Mouse (Mus musculus) testis, postnatal 10 days (tissue): ENCODE results near the gene Nle1.

Source experiments
- DNase-seq: peaks from one replicate; pipeline ENCODE4 v3.0.0; 2021; ENCODE audit warnings: low spot score

Gene Nle1

DNA sequence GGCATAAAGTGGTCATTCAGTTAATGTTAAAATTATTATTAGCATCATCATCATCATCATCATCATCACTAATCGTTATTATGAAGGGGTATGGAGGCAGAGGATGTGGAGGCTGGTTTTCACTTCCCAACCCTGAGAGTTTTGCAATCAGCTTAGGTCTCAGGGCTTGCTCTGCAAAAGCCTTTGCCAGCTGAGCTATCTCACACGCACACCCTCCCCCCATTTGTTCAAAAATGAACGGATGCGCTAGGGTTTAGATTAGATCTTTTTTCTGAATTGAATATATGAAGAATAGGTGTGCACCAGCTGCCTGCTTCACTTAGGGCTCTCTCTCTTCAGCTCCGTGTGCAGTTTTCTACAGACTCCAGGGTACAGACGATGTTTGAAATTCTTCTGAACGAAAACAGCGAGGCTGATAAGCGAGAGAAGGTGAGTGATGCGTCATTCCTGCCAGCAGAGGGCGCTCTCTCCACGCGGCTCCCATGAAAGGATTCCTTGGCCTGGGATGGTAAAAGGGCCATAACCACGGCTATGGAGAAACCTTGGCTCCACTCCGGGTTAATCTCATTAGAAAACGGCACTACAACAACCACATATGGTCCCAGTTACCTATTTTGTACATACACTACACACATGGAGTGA, 6.6 kb upstream of the Nle1 start:
- DNase-seq, result peak; percentile 87

- no peak for DNase-seq
These were observed 2.6 kb upstream of the Nle1 start for GRCm38 (mm10) chr11:82910679-82911389.

GRCm38 (mm10) chr11:82910250-82910649, 2.0 kb upstream of the Nle1 start, which contains the start of gene Unc45b:
Gene Unc45b (plus strand): TSS chr11:82910550.
- DNase-seq, result no peak

DNA sequence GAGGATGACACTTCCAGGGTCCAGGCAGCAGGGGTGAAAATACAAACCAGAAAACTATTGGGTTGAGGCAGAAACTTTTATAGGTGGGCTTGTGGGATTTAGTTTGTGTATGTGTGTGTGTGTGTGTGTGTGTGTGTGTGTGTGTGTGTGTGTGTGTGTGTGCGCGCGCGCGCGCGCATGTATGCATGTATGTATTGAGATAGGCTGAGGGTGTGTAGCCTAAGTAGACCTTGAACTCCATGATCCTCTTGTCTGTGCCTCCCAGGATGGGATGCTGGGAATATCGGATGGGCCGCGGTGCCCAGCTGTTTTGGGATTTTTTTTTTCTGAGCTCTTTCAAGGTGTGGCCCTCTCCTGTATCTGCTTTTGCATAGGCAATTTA, 388 bp upstream of the Nle1 start:
- no peak for DNase-seq

- DNase-seq, result no peak
These were observed 2.4 kb downstream of the Nle1 start for GRCm38 (mm10) chr11:82905816-82906215.

GRCm38 (mm10) chr11:82904952-82905351, 3.3 kb downstream of the Nle1 start:
- DNase-seq, result no peak

GRCm38 (mm10) chr11:82901606-82902310, 6.5 kb downstream of the Nle1 start:
- DNase-seq, result no peak

- DNase-seq, result no peak
These were observed 8.5 kb downstream of the Nle1 start for GRCm38 (mm10) chr11:82899720-82900119.

DNA sequence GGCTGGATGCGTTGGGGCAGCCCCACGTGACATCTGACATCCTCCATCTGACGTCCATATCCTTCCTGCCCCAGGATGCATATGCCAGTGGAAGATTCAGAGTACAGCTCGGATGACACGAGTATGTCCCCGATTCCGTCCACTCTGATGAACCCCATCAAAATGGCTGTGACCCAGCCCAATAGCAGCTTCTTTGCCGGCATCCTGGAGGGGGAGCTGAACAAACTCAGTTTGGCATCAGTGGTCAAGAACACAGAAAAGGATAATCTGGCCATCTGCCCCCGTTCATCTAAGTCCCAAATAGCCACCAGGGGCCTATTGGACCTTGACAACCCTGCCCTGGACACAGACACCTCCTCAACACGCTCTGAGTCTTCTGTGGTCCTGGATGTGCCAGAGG, 10.7 kb downstream of the Nle1 start:
- no peak for DNase-seq

- DNase-seq, result no peak
These were observed 16.3 kb downstream of the Nle1 start, which contains the start of gene Fndc8 for GRCm38 (mm10) chr11:82891936-82892335. Gene Fndc8 (plus strand): TSS chr11:82892124.

DNA sequence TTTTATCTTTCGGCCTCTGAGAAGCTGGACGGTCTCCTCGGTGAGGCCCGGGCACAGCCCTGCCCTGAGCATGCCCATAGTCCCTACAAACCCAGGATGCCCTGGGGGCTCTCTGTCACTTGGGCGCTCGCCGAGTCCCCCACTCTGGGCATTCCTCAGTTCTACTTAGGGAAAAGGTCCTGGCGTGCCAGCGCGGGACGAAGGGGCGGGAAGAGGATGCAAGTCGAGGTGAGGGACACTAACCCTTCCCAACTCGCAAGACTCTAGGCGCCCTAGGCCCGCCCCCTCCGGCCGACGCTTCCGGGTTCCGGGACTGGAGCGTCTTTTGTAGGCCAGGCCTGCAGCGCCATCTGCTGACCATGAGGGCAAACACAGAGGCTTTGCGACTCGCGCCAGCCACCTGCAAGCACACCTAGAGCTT, 17.9 kb downstream of the Nle1 start, which contains the start of gene Rad51d:
TSS of gene Rad51d (minus strand) at position 273 of the 421 bp plus-strand sequence.
- peak; percentile 97 for DNase-seq

DNA sequence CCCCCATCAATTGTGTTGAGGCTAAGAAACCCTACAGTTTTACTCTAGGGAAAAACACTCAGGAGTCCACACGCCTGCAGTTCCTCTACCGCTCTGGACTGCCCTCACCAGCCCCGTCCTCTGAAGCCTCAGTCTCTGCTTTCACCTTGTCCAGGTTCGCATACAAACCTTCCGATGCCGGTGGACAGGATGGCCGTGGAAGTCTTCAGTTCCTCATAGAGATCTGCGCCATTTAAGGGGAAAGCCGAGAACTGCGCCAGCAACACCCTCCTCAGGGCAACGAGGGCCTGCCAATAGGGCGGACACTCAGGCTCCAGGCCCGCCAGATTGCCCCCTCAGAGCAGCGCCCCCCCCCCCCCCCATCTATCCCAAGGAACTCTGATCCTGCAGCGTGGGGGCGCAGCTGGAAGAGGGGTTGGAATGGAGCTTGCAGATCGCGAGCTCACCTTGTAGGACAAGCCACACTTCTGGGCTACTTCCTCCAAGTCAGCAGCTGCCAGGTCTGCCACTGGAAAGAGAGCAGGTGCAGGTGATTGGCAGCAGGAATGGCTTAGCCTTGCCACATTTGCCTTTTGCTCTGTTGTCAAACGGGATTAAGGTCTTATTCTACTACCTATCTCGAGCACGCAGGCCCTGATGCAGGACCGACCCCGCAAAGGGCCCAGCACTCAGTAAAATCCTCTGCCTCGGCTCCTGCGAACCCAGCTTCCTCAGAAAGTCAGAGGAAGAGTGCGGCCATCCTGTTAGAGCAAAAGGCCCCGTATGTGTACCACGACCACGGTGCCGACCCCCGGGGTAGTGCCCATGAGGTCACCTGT, 18.5 kb downstream of the Nle1 start:
- no peak for DNase-seq

- no peak for DNase-seq
These were observed 19.7 kb downstream of the Nle1 start for GRCm38 (mm10) chr11:82888491-82888946.

- DNase-seq, result no peak
These were observed 21.7 kb downstream of the Nle1 start for GRCm38 (mm10) chr11:82886559-82886958.

DNA sequence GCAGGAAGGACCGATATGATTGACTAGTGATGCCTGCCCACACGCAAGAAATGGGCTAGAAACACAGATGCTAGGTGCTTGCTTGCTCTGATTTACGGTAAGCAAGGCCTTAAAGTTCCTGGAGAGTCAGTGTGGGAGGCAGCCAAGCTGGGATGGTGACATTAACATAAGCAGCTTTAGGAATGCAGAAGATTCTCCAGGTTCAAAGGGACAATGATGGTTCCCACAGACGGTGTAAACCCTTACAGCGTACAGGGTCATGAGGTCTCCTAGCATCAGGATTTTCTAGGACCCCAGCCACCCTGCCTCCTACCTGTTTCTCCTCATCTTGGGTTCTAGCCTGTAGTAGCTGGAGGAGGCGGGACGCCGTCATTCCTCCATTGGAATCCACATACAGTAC, 25.0 kb downstream of the Nle1 start:
- DNase-seq, result no peak

DNA sequence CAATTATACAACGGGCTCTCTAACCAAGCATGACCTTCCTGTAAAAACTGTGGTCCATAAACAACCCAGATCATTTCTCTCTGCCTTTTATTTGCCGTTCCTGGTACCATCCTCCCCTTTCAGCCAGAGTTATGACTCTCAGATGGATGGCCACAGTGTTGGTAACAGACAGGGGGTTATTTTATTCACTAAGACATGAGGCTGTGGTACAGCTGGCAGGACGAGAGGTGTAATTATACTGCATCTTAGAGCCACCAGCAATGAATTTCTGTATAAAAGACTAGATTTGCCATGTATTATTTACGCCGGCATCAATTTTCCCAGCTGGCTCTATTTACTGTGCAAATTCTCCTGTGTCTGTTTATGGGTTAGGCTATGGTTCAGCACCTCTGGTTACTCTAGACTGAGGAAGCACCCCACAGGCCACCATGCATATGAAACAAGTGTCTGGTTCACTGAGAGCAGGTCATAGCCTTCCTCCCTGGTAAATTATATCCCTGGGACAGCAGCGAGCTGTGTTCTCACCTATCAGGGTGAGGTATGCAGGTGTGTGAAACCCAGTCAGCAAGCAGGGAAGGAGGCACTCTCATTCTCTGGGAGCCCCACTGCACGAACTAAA, 30.4 kb downstream of the Nle1 start:
- DNase-seq, result no peak

- DNase-seq, result no peak
These were observed 32.6 kb downstream of the Nle1 start for GRCm38 (mm10) chr11:82875631-82876030.

GRCm38 (mm10) chr11:82874924-82875323, 33.3 kb downstream of the Nle1 start:
- DNase-seq, result no peak

- peak; percentile 99 for DNase-seq
These were observed 37.2 kb downstream of the Nle1 start, which contains the start of gene Rffl for GRCm38 (mm10) chr11:82871031-82871446. Gene Rffl (minus strand): TSS chr11:82871210.

DNA sequence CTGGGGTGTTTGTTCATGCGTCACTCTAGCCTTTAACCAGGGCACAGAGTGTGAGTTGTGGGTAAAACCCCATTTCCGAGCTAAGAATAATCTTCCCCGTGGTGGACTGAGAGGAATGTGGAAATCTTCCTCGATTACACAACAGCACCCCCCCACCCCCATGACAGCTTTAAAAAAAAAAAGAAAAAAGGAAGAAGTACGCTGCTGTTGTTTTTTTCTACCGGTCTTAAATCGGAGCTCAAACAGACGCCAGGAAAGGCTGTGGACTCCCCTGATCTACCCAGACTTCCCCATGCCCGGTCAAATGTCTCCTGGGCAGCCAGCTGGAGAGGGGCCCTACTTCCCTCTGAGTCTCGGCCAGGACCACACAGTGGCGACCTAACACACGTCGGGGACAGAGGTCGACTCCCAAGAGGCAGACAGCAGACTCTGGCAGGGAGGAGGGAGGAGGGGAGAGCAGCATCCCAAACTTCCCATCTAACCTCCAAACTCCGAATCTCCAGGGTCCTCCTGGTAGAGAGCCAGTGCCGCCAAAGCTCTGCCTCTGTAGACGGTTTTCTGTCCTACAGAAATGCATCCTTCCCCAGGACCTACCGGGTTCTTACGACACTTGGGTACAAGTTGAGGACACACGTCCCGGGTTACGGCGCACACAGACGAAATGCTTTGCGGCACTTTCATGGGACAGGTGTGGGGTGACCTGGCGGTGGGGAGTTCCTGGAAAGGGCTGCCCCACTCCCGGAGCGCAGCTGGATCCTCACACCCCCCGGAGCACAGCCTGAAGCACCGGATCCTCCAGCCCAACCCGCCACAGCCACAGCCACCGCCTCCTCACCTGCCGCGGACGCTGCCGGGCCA, 37.8 kb downstream of the Nle1 start:
- DNase-seq, result peak; percentile 59
